In the genomic region with DNA sequence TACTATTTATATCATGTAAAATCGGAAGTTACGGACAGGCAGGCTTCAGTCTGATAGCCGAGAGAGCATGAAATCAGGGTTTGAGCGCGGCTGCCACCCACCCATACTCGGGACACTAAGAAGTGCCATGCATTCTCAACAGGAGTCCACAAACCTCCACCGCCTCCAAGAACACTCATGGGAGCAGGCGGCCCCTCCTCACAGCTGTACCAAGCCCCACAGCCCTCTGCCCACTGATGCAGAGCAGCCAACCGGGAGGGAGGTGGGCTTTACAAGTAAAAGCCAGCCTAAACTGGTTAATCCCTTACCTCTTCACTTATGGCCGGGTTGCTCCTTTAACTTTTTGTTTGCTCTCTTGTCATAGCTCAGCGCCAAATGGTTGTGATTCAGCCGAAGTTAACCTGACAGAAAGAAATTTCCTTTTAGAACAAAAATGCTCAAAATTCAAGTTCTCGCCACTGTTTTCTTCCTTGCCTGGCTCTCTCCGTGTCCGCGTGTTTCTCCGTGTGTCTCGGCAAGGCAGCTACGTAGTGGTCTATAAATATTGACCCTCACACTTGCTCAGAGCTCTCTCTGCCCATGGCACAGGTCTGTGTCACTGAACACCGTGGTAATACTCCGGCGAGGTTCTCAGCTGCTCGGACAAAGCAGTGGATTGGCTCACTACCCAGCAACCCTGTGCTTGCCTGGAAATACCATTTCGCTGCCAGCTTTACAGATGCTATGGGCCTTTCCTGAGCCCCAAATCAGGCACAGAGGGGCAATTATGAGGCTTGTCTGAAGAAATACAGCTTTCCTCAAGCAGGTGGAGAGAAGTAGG, we compare ENCODE assay signal across 8 mouse cellular contexts.
A peak's percentile ranks its signal among the peaks of the same experiment; 100 is the strongest.
DNase-seq lines count a peak whose midpoint lies in the region; ATAC-seq and TF ChIP-seq lines count a peak whose summit lies in the region.

No protein-coding gene starts in this region.

- H3K27me3 ChIP-seq in embryonic facial prominence, embryonic 15.5 days = no peaks in the 10 kb centered on the region
- H3K27me3 ChIP-seq in kidney, adult 2 months (replicated peaks; ENCODE audit: control insufficient read depth, insufficient read depth, low read length) = no peaks in the 10 kb centered on the region
- no peaks in the 10 kb centered on the region for H3K27me3 ChIP-seq in midbrain, postnatal 0 days (ENCODE audit: insufficient read depth, low read length)
- no peaks in the 10 kb centered on the region for H3K27me3 ChIP-seq in heart, embryonic 10.5 days (ENCODE audit: insufficient read depth, poor library complexity, severe bottlenecking)

- H3K4me3 ChIP-seq in layer of hippocampus, adult 2 months = peak overlapping the region; percentile 48
- no peak overlapping the region for H3K4me3 ChIP-seq in embryonic facial prominence, embryonic 15.5 days (replicated peaks)
- peak overlapping the region; percentile 42 for H3K4me3 ChIP-seq in kidney, adult 2 months (ENCODE audit: insufficient read depth, low read depth, low read length)
- peak overlapping the region; percentile 29 for H3K4me3 ChIP-seq in midbrain, postnatal 0 days (ENCODE audit: low read depth, low read length)
- H3K4me3 ChIP-seq in heart, embryonic 10.5 days = no peak overlapping the region

- TF ChIP-seq CTCF in layer of hippocampus, adult 2 months (conservative IDR thresholded peaks at IDR 0.05) = no peak
- no peak for TF ChIP-seq CTCF in kidney, adult 2 months (conservative IDR thresholded peaks at IDR 0.05; ENCODE audit: insufficient read depth, insufficient read length, low read depth, low read length)
- no peak for TF ChIP-seq CTCF in midbrain, postnatal 0 days (IDR thresholded peaks at IDR 0.05)

- H3K9ac ChIP-seq in embryonic facial prominence, embryonic 15.5 days = no peak overlapping the region
- peak overlapping the region; percentile 48; the same call in 1 of the 2 replicates for H3K9ac ChIP-seq in midbrain, postnatal 0 days (replicated peaks; ENCODE audit: low read length, poor library complexity, severe bottlenecking)

- intact Hi-C loops in heart, postnatal 10 days (cut with DNase I) = no loop called here

- H3K27ac ChIP-seq in layer of hippocampus, adult 2 months = peak overlapping the region; percentile 60
- no peak overlapping the region for H3K27ac ChIP-seq in embryonic facial prominence, embryonic 15.5 days (replicated peaks)
- peak overlapping the region; percentile 39 for H3K27ac ChIP-seq in kidney, adult 2 months (ENCODE audit: insufficient read depth, low read depth, low read length)
- no peak overlapping the region for H3K27ac ChIP-seq in midbrain, postnatal 0 days (ENCODE audit: low read depth, low read length)
- no peak overlapping the region for H3K27ac ChIP-seq in heart, embryonic 10.5 days

- no peaks in the 10 kb centered on the region for H3K4me1 ChIP-seq in embryonic facial prominence, embryonic 15.5 days
- H3K4me1 ChIP-seq in kidney, adult 2 months (ENCODE audit: control insufficient read depth, insufficient read depth, low read length) = no peaks in the 10 kb centered on the region
- no peaks in the 10 kb centered on the region for H3K4me1 ChIP-seq in midbrain, postnatal 0 days (ENCODE audit: insufficient read depth, low read length)
- H3K4me1 ChIP-seq in heart, embryonic 10.5 days = no peaks in the 10 kb centered on the region

- H3K9me3 ChIP-seq in embryonic facial prominence, embryonic 15.5 days (replicated peaks) = no peaks in the 10 kb centered on the region
- H3K9me3 ChIP-seq in midbrain, postnatal 0 days (ENCODE audit: low read length) = no peaks in the 10 kb centered on the region
- no peaks in the 10 kb centered on the region for H3K9me3 ChIP-seq in heart, embryonic 10.5 days

- peak overlapping the region; percentile 6; the same call in 1 of the 2 replicates for H3K4me2 ChIP-seq in embryonic facial prominence, embryonic 15.5 days (replicated peaks)
- H3K4me2 ChIP-seq in midbrain, postnatal 0 days (ENCODE audit: low read depth, low read length, poor library complexity, severe bottlenecking) = peak overlapping the region; percentile 46

- 72% methylated on average over 24 of the region's 24 CpGs for WGBS in embryonic facial prominence, embryonic 15.5 days
- WGBS in kidney, adult 2 months = 41% methylated on average over 24 of the region's 24 CpGs
- 50% methylated on average over 24 of the region's 24 CpGs for WGBS in midbrain, postnatal 0 days
- 82% methylated on average over 24 of the region's 24 CpGs for WGBS in heart, embryonic 10.5 days

- no peak for ATAC-seq in embryonic facial prominence, embryonic 15.5 days (ENCODE audit: insufficient number of reproducible peaks, low FRiP score, low TSS enrichment, low read depth)
- peak; percentile 62; the same call in 1 of the 2 replicates for ATAC-seq in midbrain, postnatal 0 days (ENCODE audit: low FRiP score)

- DNase-seq in layer of hippocampus, adult 2 months (ENCODE audit: low spot score in 2 of 2) = no peak
- no peak for DNase-seq in layer of hippocampus, adult 9-11 months
- peak; percentile 22 for DNase-seq in kidney, adult 2 months
- DNase-seq in midbrain, postnatal 0 days (ENCODE audit: low spot score) = peak; percentile 30
- no peak for DNase-seq in heart, embryonic 10.5 days (ENCODE audit: low spot score)
- no peak for DNase-seq in thymus, postnatal 4 days
- DNase-seq in heart, postnatal 10 days = no peak

- no peak for TF ChIP-seq POLR2A in kidney, adult 2 months (IDR thresholded peaks at IDR 0.05; ENCODE audit: low read depth, low read length)

- H3K36me3 ChIP-seq in embryonic facial prominence, embryonic 15.5 days = no peaks in the 10 kb centered on the region
- no peaks in the 10 kb centered on the region for H3K36me3 ChIP-seq in kidney, adult 2 months (ENCODE audit: control insufficient read depth, insufficient read depth, low read length)
- no peaks in the 10 kb centered on the region for H3K36me3 ChIP-seq in midbrain, postnatal 0 days (ENCODE audit: insufficient read depth, low read length)
- H3K36me3 ChIP-seq in heart, embryonic 10.5 days = no peaks in the 10 kb centered on the region

Comparison
In these comparisons a context has a peak if more than half of its experiments do, and no peak if none do; other contexts are left out.
1. DNase-seq: peak in kidney, adult 2 months (single experiment) and midbrain, postnatal 0 days (single experiment); none in layer of hippocampus, adult 2 months (0 of 2), layer of hippocampus, adult 9-11 months (single experiment), heart, embryonic 10.5 days (single experiment), thymus, postnatal 4 days (single experiment) and heart, postnatal 10 days (0 of 2).
2. H3K27ac ChIP-seq: peak in layer of hippocampus, adult 2 months (single experiment) and kidney, adult 2 months (single experiment); none in embryonic facial prominence, embryonic 15.5 days (single experiment), midbrain, postnatal 0 days (single experiment) and heart, embryonic 10.5 days (single experiment).
3. H3K4me3 ChIP-seq: peak in layer of hippocampus, adult 2 months (single experiment), kidney, adult 2 months (single experiment) and midbrain, postnatal 0 days (single experiment); none in embryonic facial prominence, embryonic 15.5 days (single experiment) and heart, embryonic 10.5 days (single experiment).